Mouse (Mus musculus): ENCODE data around the gene Rasef.
"Not testable (repeated sequence)": the region's sequence is repeated elsewhere in the genome, so short reads cannot be mapped to it uniquely, and the experiment has no call there.

The Rasef gene

DNA sequence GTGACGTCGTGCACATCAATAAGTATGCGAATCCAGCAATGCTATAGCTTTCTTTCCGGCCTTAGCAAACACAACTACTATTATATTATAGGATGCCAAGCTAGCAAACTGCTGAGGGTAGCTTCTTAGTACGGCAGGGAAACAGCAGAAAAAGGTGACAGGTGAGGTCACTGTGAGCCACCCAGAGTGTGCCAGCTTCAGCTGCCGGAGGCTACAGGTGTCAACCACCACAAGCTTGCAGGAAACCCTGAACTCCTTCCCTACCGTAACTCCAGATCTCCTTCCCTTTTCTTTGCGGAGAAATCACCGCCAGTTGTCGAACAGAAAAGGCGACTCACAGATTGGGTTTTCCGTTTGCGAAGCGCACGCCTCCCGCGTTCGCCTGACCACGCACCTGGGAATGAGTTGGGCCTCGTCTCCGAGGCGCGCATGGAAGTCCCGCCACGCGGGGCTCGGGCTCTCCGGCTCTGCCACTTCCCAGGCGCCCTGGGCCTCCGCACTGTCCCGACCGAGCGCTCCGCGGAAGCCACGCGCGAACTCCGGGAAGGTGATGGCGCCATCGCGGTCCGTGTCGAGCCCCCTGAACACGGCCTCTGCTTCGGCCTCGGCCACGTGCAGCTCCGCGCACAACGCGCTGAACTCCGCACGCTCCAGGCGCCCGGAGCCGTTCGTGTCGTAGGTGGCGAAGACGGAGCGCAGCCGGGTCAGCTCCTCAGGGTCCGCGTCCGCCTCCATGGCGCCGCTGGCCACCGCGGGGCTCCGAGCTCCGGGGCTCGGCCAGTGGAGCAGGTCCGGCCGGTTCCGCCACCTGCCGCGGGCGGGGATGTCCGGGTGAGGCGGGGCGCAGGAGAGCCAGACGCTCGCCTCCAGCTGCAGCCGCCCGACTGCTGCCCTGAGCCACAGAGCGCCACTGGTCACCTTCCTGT lies at the start of gene Rasef:
Gene Rasef, minus strand, starts transcription at position 735 of the 926 bp plus-strand sequence.
- no peak for DNase-seq (ENCODE audit: low read depth, low spot score)

GRCm38 (mm10) chr4:73826587-73826986 lies 35.8 kb upstream of the Rasef start:
- DNase-seq (ENCODE audit: low read depth, low spot score), result no peak

DNA sequence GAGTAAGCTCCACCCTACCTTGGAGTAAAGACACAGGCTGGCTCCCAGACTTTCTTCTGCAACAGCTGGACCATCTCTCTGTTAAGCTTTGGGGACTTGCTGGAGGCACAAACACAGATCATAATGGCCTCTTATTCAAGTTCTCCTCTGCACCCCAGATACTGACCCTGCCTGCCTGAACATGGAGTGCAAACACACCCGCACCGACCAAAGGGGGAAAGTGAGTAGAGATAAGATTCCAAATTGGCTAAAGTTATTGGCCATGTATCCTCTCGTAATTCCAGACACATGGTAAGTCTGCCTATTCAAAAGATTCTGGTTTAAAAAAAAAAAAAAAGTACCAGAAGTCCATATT lies 369 bp upstream of the Rasef start:
- no peak for DNase-seq (ENCODE audit: low read depth, low spot score)

- no peak for DNase-seq (ENCODE audit: low read depth, low spot score)
Measured at GRCm38 (mm10) chr4:73789534-73789933, 1.3 kb downstream of the Rasef start.

- DNase-seq (ENCODE audit: low read depth, low spot score), result no peak
Measured at GRCm38 (mm10) chr4:73788076-73788730, 2.6 kb downstream of the Rasef start.

DNA sequence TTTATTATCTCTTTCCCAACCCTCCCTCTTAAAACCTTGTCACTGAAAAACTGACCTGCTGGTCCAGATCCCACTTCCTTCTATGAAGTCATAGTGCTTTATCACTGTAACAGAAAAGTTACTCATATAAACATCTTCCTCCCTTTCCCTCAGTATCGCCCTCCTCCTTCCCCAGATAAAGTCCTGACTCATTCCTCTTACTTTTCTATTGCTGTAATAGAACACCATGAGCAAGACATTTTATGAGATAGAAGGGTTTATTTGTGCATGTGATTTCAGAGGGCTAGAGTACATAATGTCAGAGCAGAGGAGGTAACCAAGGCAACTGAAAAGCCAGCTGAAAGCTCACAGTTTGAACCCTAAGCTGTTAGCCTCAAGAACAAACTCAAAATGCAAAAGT lies 6.6 kb downstream of the Rasef start:
- no peak for DNase-seq (ENCODE audit: low read depth, low spot score)

GRCm38 (mm10) chr4:73781061-73781460 lies 9.7 kb downstream of the Rasef start:
- no peak for DNase-seq (ENCODE audit: low read depth, low spot score)

GRCm38 (mm10) chr4:73775266-73775665 lies 15.5 kb downstream of the Rasef start:
- DNase-seq (ENCODE audit: low read depth, low spot score), result no peak

DNA sequence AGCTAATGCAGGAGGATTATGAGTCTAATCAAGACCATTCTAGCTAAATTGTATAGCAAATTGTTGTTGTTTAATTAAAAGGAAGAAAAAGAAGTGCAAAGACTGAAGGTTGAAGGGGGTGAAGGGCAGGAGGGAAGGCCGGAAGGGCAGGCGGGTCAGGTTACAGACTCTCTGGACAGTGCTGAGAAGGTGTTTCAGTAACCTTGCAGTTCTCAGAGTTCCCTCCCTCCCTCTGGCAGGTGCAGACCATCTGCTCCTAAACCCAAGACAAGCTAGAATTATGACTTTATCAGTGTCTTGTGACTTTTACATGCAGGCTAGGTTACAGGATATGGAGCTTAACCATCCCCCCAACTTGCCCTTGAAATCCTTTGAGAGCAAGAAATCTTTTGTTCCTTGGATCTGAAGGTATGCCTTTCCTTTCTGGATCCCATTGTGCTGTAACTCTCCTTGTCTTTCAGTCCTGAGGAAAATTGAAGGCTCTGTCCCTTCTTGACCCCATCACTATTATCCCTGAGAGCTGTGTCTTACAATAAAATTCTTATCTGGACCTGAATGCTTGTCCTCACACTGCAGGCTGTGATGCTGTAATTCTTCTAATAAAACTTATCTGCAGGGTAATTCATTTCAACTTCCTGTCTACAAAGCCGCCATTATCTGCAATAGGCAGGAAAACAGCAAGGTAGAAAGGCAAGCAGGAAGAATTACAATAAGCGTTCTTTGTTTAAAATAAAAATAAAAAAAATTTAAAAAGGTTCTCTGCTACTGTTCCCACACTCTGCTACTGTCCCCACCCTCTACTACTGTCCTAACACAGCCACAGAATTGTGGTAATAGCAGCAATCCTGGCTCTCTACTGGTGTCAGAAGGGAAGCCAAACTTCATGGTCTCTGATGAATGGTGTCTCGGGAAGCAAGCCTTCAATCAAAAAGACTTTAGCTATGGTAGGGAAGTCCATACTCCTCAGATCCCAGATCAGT lies 16.7 kb downstream of the Rasef start:
- no peak for DNase-seq (ENCODE audit: low read depth, low spot score)

DNA sequence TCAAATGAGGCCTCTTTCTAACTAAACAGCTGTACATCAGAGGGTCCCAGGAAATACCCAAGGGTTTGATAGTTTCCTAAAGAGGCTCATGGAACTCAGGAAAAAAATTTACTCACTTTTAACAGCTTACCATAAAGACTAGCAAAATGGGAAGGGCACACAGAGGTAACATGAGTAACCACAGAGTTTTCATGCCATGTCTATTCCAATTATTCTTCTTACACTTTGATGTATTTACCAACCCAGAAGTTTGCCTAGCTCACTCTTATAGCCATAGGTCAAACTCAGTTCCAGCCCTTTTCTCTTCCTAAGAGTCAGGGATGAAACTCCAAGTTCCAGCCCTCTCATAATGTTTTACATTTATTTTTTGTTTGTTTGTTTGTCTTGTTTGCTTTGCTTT lies 18.8 kb downstream of the Rasef start:
- no peak for DNase-seq (ENCODE audit: low read depth, low spot score)

GRCm38 (mm10) chr4:73770592-73770991 lies 20.2 kb downstream of the Rasef start:
- DNase-seq (ENCODE audit: low read depth, low spot score), result no peak

DNA sequence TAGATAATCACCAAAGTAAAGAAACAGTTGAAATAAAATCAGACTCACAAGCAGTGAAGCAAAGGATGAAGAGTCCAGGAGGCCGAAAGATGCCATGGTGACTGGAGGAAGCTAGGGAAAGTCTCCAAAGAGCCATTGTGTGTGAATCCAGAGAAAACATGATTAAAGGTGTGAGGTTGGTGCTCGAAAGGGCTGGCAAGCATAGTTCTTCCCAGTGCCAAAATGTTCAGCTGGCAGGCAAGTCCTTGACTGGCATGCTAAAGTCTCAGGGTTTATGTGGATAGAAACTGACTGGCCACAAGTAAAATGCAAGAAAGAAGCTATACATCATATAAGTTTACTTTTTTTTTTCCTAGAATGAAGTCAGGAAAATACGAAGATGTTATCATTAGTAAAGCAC lies 22.6 kb downstream of the Rasef start:
- no peak for DNase-seq (ENCODE audit: low read depth, low spot score)

DNA sequence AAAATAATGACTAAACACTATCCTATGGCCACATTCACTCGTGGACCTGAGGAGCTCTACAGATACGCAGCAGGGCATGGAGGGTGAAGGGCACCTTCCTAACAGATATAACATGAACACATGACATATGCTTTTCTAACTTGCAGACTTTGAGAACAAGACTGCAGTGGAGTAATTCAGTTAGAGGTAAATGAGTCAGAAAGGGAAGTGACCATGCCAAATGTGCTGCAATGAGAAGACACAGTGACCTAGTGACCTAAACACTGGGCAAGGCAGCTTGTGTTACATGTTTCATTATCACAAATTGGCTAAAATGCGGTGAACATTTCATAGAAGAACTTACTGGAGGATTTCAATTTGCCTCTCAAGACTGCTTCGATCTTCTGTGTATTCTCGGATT lies 42.6 kb downstream of the Rasef start:
- no peak for DNase-seq (ENCODE audit: low read depth, low spot score)

DNA sequence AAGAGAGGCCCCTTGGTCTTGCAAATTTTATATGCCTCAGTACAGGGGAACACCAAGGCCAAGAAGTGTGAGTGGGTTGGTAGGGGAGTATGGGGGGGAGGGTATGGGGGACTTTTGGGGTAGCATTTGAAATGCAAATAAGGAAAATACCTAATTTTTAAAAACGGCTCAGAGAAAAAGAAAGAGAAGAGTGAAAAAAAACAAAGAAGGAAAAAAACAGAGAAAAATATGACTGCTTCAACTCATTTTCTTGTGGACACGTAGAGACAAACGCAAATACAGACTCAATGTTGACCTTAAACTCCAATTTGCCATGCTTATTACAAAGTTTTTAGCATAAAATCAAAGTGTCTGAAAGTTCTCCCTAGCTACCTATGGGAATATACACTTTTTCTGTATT lies 51.4 kb downstream of the Rasef start:
- no peak for DNase-seq (ENCODE audit: low read depth, low spot score)

- DNase-seq (ENCODE audit: low read depth, low spot score), result no peak
Measured at GRCm38 (mm10) chr4:73719819-73720218, 71.0 kb downstream of the Rasef start.

- no peak for DNase-seq (ENCODE audit: low read depth, low spot score)
Measured at GRCm38 (mm10) chr4:73718761-73719160, 72.0 kb downstream of the Rasef start.

DNA sequence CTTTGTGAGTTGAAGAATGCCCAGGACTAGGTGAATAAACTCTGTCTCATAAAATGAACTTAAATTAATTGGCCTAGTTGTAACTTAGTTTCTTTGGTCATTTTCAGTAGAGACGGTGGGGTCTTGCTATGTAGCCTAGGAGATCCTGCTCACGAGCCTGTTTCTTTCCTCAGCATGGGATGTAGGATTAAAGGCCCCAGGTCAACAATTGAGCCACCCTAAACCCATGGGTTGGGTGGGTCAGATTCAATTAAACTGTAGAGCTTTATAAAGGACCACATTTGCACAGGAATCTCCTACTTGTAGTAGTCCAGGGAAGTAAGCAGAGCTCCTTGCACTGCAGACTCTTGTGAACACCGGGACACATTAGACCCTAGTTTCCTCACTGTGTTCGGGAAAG lies 107.6 kb downstream of the Rasef start, which contains the start of gene Gm428:
Gene Gm428, plus strand, starts transcription at position 301 of the 400 bp plus-strand sequence.
- DNase-seq (ENCODE audit: low read depth, low spot score), result not testable (repeated sequence)

DNA sequence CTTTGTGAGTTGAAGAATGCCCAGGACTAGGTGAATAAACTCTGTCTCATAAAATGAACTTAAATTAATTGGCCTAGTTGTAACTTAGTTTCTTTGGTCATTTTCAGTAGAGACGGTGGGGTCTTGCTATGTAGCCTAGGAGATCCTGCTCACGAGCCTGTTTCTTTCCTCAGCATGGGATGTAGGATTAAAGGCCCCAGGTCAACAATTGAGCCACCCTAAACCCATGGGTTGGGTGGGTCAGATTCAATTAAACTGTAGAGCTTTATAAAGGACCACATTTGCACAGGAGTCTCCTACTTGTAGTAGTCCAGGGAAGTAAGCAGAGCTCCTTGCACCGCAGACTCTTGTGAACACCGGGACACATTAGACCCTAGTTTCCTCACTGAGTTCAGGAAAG lies 122.7 kb downstream of the Rasef start, which contains the start of gene Gm11239:
Gene Gm11239, plus strand, starts transcription at position 301 of the 400 bp plus-strand sequence.
- not testable (repeated sequence) for DNase-seq (ENCODE audit: low read depth, low spot score)

All from telencephalon, adult 2 months (tissue).